Mouse (Mus musculus) forebrain, postnatal 0 days (tissue): Measurements from ENCODE around the gene Gm3625. TPM values are rescaled to one million over a fixed set of nuclear protein-coding genes. Genes with fewer than 3 reads are reported as not detected.
A peak's percentile ranks its signal among the peaks of the same experiment; 100 is the strongest.

Experiments
- ATAC-seq: fragments of 200-750 bp; cut with Nextera tagmentation; 2 replicates; pipeline ENCODE4 v1.8.0; 2017; ENCODE audit warnings: mild to moderate bottlenecking, moderate library complexity
- DNase-seq: peaks from one replicate; pipeline ENCODE4 v3.0.0-alpha.2; 2015
- H3K27ac ChIP-seq: fragments of 300-500 bp; sonication (generic); 2 replicates; pipeline ENCODE4 v1.5.1; 2014; ENCODE audit warnings: low read depth, mild to moderate bottlenecking, antibody characterized with exemption, low read length, moderate library complexity, mixed read lengths
- H3K27me3 ChIP-seq: fragments of 300-500 bp; sonication (generic); 2 replicates; pipeline ENCODE4 v1.6.1; 2014; ENCODE audit warnings: mild to moderate bottlenecking, low read length, mixed read lengths; ENCODE audit not compliant: insufficient read depth
- H3K36me3 ChIP-seq: fragments of 300-500 bp; sonication (generic); 2 replicates; pipeline ENCODE4 v1.6.1; 2014; ENCODE audit warnings: mild to moderate bottlenecking, moderate library complexity; ENCODE audit not compliant: insufficient read depth
- H3K4me1 ChIP-seq: fragments of 300-500 bp; sonication (generic); 2 replicates; pipeline ENCODE4 v1.6.1; 2014; ENCODE audit warnings: antibody characterized with exemption; ENCODE audit not compliant: insufficient read depth
- H3K4me2 ChIP-seq: fragments of 300-500 bp; sonication (generic); 2 replicates; pipeline ENCODE4 v1.6.1; 2014; ENCODE audit warnings: low read depth, mild to moderate bottlenecking, moderate library complexity
- H3K4me3 ChIP-seq: fragments of 300-500 bp; sonication (generic); 2 replicates; pipeline ENCODE4 v1.5.1; 2014; ENCODE audit warnings: low read depth, low read length, mixed read lengths
- H3K9ac ChIP-seq: fragments of 300-500 bp; sonication (generic); 2 replicates; pipeline ENCODE4 v1.6.1; 2014; ENCODE audit warnings: mild to moderate bottlenecking
- H3K9me3 ChIP-seq: fragments of 300-500 bp; sonication (generic); 2 replicates; pipeline ENCODE4 v1.6.1; 2016; ENCODE audit warnings: low read length
- CTCF ChIP-seq: sonication (generic); IDR thresholded peaks from 2 replicates; pipeline ENCODE4 v1.5.1; 2016; ENCODE audit warnings: antibody characterized with exemption, control low read depth, low read depth
- WGBS: fragments of 180-500 bp; shearing (Covaris S2); extraction: QIAGEN DNeasy Blood & Tissue Kit; methylation state at CpG from one replicate; pipeline ENCODE4 v1.1.7; 2014; 5-methylcytosine and 5-hydroxymethylcytosine counted together
- polyA plus RNA-seq: library from polyadenylated mRNA; unstranded; fragments of >200 nt; fragmentation: Nextera tagmentation; extraction: Ambion mirVana; gene quantifications from 2 replicates; pipeline ENCODE4 v1.2.1, GENCODE M21; 2015
- total RNA-seq: library from RNA; depleted of rRNA; stranded (reverse); fragments of >200 nt; gene quantifications from 2 replicates; pipeline ENCODE4 v1.2.3, GENCODE M21; 2014

Gm3625 gene
- total and polyA plus RNA-seq, 2 experiments from 2014 or later, result not detected

- Histone ChIP-seq H3K9ac (no peak overlapping the region), H3K27me3 (no peaks in the 10 kb centered on the region), H3K4me2 (no peak overlapping the region), H3K4me3 (no peak overlapping the region), H3K36me3 (no peaks in the 10 kb centered on the region), H3K9me3 (no peaks in the 10 kb centered on the region), H3K27ac (no peak overlapping the region), H3K4me1 (no peaks in the 10 kb centered on the region; the same call in 1 of the 2 replicates)
- no peak for TF ChIP-seq CTCF
- DNase-seq, result no peak
- ATAC-seq, result no peak
- 86% methylated on average over 2 of the region's 2 CpGs for WGBS
Observed at GRCm38 (mm10) chr12:4587846-4588245, 4.9 kb downstream of the Gm3625 start.

GRCm38 (mm10) chr12:4582326-4582725 lies 10.4 kb downstream of the Gm3625 start:
- H3K9me3 ChIP-seq, result no peaks in the 10 kb centered on the region
- no peaks in the 10 kb centered on the region for H3K36me3 ChIP-seq
- H3K27me3 ChIP-seq, result no peaks in the 10 kb centered on the region
- no peak overlapping the region for H3K9ac ChIP-seq
- H3K4me3 ChIP-seq, result no peak overlapping the region
- no peak for ATAC-seq
- DNase-seq, result no peak
- no peak for TF ChIP-seq CTCF
- no peak overlapping the region for H3K4me2 ChIP-seq
- H3K4me1 ChIP-seq, result no peaks in the 10 kb centered on the region
- no peak overlapping the region for H3K27ac ChIP-seq

GRCm38 (mm10) chr12:4574065-4574464 lies 18.7 kb downstream of the Gm3625 start:
- no peaks in the 10 kb centered on the region for H3K9me3 ChIP-seq
- WGBS, result 85% methylated on average over 4 of the region's 4 CpGs
- TF ChIP-seq CTCF, result no peak
- H3K27ac ChIP-seq, result no peak overlapping the region
- H3K27me3 ChIP-seq, result no peaks in the 10 kb centered on the region
- no peak overlapping the region for H3K4me3 ChIP-seq
- no peak overlapping the region for H3K4me2 ChIP-seq
- H3K4me1 ChIP-seq, result no peaks in the 10 kb centered on the region
- ATAC-seq, result no peak
- no peaks in the 10 kb centered on the region for H3K36me3 ChIP-seq
- no peak for DNase-seq
- no peak overlapping the region for H3K9ac ChIP-seq

GRCm38 (mm10) chr12:4571864-4572263 lies 20.9 kb downstream of the Gm3625 start:
- 30% methylated on average over 5 of the region's 5 CpGs for WGBS
- Histone ChIP-seq H3K9me3 (no peaks in the 10 kb centered on the region), H3K27me3 (no peaks in the 10 kb centered on the region), H3K4me3 (no peak overlapping the region), H3K27ac (no peak overlapping the region), H3K4me2 (no peak overlapping the region), H3K4me1 (no peaks in the 10 kb centered on the region), H3K36me3 (no peaks in the 10 kb centered on the region), H3K9ac (no peak overlapping the region)
- DNase-seq (no peak), ATAC-seq (no peak)
- TF ChIP-seq CTCF, result peak; percentile 51

- no peak for DNase-seq
Observed at GRCm38 (mm10) chr12:4558475-4559279, 34.0 kb downstream of the Gm3625 start.

GRCm38 (mm10) chr12:4558013-4558412 lies 34.7 kb downstream of the Gm3625 start:
- ATAC-seq (no peak), DNase-seq (no peak)
- Histone ChIP-seq H3K4me2 (no peak overlapping the region), H3K9me3 (no peaks in the 10 kb centered on the region), H3K4me1 (no peaks in the 10 kb centered on the region), H3K36me3 (no peaks in the 10 kb centered on the region), H3K27ac (no peak overlapping the region), H3K4me3 (no peak overlapping the region), H3K9ac (no peak overlapping the region), H3K27me3 (no peaks in the 10 kb centered on the region)
- no peak for TF ChIP-seq CTCF
- WGBS, result 73% methylated on average over 3 of the region's 3 CpGs

More at GRCm38 (mm10) chr12:4558475-4559279, 34.0 kb downstream of the Gm3625 start:
- Histone ChIP-seq H3K4me1 (no peaks in the 10 kb centered on the region), H3K4me3 (no peak overlapping the region), H3K27ac (no peak overlapping the region), H3K36me3 (no peaks in the 10 kb centered on the region), H3K9ac (no peak overlapping the region), H3K9me3 (no peaks in the 10 kb centered on the region), H3K4me2 (no peak overlapping the region), H3K27me3 (no peaks in the 10 kb centered on the region)
- 71% methylated on average over 9 of the region's 9 CpGs for WGBS
- no peak for TF ChIP-seq CTCF
- ATAC-seq, result no peak

GRCm38 (mm10) chr12:4557436-4557835 lies 35.3 kb downstream of the Gm3625 start:
- Histone ChIP-seq H3K27me3 (no peaks in the 10 kb centered on the region), H3K27ac (no peak overlapping the region), H3K4me2 (no peak overlapping the region), H3K4me3 (no peak overlapping the region), H3K4me1 (no peaks in the 10 kb centered on the region), H3K9me3 (no peaks in the 10 kb centered on the region), H3K9ac (no peak overlapping the region), H3K36me3 (no peaks in the 10 kb centered on the region)
- 84% methylated on average over 3 of the region's 3 CpGs for WGBS
- no peak for ATAC-seq
- no peak for TF ChIP-seq CTCF
- no peak for DNase-seq
